Mouse (Mus musculus) CD4-positive, CD25-positive, alpha-beta regulatory T cell, adult 2 months (primary cell): ENCODE measurements at regions not wholly inside any gene's neighbourhood (a gene's known extent, or its start where the extent isn't known, plus 50 kb on each side); places are given as distances from the start of the nearest gene placed in this dataset.
A peak's percentile ranks its signal among the peaks of the same experiment; 100 is the strongest.

Source experiments
- DNase-seq: peaks from one replicate; pipeline ENCODE4 v3.0.0-alpha.2; 2012; ENCODE audit warnings: low read depth, low spot score

DNA sequence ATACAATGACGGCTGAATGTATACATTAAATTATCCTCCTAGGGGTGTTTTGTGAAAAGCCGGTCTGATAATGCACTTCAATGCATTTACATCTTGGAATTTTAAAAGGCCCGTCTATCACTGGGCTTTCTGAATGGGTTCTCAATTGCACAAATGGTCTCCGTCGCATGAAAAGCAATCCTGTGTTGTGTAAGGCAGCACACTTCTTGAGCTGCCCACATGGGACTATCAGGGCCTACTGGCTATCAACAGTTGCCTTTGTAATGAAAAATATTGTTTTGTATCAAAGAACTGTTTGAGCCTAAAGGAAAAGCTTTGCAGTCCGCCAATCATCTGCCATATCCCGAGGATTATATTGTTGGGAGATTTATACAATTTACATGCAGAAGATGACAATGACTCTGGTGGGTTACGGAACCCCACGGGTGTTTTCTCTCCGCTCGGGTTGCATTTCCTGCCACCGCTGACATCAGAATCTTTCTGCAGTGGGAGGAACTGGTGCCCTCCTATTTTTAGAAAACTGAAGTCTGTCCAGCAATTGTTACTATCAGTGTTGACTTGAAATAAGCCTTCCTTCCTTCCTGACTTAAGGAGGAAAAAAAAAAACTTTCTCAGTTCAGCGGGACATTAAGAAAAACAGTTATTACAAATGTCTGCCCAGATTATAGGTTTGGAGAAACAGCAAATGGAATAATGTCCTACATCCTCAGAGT is 118.7 kb downstream of the Tmem26 start:
- no peak for DNase-seq

DNA sequence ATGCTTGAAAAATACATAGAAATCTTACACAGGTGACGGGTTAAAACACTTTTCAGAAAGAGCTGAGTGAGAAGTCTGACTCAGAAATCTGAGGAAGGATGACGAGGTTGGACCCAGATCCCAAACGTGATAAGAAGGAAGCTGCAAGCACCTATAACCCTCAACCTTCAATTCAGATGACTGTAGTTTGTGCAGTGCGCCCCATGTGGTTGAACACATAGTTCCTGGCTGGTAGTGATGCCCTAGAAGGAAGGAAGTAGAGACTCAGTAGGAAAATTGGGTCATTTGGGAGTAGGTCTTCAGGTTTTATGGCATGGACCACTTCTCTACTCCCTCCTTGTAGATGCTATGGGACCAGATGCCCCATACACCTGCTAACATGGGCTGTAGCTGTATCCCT is 120.6 kb downstream of the Tmem26 start:
- DNase-seq, result peak; percentile 33

- DNase-seq, result no peak
Measured at GRCm38 (mm10) chr10:68844596-68844995, 121.2 kb downstream of the Tmem26 start.

DNA sequence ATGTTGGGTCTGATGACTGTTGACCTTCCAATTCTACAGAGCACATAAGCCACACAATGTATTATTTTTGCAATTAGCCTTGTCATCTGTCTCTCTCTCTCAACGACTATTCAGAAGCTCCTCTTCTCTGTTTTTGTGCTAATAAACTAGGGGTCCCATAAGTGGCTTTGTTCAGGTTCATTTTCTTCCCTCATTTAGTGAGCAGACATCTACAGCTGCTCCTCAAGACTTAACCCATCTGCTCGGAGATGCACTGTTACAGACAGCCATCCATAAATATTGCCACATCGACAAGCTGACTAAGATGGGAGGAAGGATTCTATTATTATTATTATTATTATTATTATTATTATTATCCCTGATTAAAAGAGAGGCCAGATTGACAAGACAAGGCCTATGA is 127.7 kb downstream of the Tmem26 start:
- DNase-seq, result no peak

DNA sequence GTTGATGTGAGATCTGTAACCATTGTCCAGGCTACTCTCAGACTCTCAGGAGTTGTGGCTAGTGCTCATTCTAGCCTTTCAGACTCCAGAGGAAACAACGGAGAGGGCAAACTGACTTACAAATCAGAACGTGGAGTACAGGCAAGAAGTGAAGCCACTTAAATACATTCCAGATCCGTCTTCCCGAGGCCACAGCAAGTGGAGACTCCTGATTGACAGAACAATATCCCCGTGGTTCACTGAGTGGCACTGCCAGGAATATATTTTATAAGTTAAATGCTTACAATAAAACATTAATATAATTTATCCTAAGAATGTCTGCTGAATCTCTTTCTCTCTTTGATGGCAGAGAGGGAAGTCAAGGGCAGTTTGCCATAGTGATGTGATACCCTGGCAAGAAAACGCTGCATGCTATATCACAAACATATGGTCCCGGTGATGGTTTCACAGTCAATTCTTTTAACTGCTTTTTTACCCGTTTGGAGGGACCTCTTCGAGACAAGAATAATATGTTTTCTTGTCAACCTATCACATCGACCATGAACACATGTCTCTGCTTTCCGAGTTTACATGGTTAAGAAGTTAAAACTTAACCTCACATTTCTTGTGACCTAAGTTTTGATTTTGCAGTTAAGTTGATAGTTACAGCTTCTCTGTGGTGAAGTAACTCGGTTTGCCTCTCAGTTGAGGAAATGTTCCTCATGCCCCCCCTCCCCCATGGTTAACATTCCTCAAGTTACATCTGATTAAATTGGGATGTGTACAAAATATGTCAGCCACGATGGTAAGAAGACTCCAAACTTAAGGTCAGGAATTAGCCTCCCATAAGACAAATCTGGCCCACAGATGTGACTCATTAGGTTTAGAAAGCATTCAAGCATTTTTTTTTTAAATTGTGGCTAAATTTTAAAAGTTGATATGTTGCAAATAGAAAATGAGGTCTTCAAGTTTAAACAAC is 132.8 kb downstream of the Tmem26 start:
- DNase-seq, result no peak

DNA sequence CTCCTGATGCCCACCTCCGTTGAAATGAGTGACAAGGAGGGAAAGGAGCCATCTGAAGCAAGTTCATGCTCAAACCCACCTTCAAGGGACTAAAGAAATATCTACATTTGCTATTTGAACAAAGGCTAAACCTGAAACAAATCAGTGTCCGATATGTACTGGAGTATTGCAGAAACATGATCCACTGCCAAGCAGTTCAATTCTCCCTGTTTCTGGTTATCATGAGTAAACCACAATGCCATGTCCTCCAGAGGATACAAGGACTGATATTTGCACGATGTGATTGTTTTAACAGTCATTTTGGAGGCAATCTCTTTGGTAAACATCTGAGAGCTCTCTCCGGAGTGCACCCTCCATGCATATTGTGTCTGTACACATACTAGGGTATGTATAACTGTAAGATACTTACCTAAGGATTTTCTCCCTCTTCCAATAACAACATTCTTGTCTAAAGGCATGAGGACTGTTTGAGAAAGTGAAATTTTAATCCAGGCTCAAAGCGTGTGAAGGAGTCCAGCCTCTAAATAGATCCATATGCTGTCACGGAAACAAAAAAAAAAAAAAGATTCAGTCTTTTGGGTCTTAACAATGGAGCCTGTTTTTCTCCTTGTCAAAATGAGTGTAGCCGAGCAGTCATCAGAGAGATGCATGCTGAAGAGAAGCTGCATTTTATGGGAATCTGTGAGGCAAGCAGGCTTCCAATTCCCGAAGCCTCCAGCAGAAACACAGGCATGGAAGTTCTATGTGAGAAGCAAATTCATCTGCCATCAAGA is 141.3 kb downstream of the Tmem26 start:
- no peak for DNase-seq

DNA sequence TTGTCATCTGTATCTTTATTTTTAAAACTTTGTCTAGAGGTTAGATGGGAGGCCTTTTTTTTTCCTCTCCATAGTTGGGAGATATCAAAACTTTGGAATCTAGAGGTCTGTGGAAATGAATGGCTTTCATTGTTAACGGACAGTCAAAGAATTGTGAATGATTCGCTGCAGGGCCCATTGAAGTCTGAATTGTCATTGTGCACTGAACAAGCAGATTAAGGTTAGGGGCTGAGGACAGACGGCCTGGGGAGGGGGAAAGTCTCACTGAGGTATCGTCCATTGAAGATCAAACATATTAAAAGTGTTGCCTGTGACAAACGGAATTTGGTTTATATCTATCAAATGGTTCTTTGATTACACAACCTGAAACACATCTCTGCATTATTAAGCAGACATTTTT is 142.3 kb downstream of the Tmem26 start:
- DNase-seq, result no peak

- no peak for DNase-seq
Measured at GRCm38 (mm10) chr10:68867361-68867760, 143.9 kb downstream of the Tmem26 start.

DNA sequence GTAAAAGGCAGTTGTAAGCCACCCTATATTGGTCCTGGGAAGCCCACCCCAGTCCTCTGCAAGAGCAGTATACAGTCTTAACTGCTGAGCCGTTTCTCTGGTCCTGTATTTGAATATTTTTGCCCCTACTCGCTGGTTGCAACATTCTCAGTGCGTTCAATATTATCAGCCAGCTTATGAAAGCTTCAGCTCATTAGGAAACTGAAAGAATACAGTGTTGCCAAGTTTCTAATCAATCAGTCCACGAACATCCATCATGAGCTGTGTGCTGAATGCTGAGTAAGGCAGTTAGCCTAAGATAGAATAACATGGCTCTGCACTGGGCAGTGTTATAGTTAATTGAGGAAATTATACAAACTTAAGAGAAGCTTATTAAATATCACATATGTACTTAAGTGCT is 148.7 kb downstream of the Tmem26 start:
- no peak for DNase-seq

- DNase-seq, result no peak
Measured at GRCm38 (mm10) chr10:68875641-68876040, 152.2 kb downstream of the Tmem26 start.

DNA sequence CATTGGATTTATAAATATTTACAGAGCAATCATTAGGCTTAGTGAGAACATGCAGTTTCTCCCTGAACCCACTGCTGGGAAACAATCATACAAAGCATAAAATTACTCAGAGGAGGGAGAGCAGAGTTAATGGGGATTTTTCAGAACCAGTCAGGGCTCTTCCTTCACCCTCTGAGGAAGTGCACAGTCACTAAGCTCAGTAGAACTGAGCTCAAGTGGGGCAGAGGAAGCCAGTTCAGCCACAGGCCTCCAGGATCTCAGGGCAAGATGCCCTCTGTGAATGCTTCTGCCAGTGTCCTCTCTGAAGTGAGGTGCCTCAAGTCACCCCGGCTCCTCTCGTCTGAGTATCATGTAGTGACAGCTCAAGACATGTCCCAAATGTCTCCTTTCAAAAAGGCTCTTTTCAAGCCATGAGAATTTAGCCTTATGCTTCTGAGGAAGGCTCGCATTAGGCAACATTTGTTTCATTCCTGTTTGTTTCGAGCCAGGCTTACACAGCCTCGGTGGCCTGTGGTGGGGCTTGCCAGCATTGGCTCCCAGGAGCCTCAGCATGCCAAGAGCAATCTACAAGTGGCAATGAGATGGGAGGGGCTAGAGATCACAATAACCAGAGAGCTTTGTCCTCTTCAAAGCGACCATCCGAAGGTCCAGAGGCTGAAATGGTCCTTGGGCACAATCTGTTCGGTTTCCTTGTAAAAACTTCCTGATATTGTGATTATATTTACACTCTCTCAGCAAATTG is 169.8 kb downstream of the Tmem26 start:
- no peak for DNase-seq

GRCm38 (mm10) chr10:68894121-68894520 is 170.7 kb downstream of the Tmem26 start:
- no peak for DNase-seq

GRCm38 (mm10) chr10:68897524-68897923 is 174.1 kb downstream of the Tmem26 start:
- DNase-seq, result no peak

GRCm38 (mm10) chr10:68901168-68901567 is 177.7 kb downstream of the Tmem26 start:
- DNase-seq, result peak; percentile 29

DNA sequence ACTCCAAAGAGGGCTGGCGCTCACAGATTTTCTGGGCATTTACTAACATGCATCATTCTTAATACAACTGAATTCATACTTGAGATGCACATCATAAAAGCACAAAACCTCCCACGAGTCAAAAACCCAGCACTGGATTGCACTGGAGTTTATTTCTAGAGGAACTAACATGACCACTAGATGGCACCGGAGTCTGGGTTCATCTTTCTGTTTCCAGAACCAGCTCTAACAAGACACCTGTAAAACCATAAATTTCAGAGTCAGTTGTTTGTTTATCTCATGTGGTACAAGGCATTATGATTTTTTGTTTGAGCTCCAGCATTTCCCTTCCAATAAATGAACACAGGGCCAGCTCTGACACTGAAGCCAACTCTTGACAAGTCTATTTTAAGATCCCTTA is 179.2 kb downstream of the Tmem26 start:
- DNase-seq, result peak; percentile 66

DNA sequence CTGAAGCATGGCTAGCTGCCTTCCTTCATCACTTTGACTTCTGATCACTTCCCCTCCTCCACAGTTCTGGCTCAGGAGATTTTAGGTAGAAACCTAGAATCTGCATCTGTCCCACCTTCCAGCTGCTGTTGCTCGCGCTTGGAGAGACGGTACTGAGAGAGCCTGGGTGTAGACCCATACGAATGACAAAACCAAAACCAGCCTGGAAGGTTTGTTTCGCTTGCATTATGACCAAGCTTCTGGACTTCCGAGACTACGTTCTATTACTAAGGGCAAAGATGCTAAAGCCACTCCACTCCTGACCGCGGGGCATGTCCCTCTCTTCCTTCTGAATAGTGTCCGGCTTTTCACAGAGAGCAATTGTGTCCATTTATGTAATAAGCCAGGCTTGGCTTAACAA is 180.9 kb downstream of the Tmem26 start:
- no peak for DNase-seq

DNA sequence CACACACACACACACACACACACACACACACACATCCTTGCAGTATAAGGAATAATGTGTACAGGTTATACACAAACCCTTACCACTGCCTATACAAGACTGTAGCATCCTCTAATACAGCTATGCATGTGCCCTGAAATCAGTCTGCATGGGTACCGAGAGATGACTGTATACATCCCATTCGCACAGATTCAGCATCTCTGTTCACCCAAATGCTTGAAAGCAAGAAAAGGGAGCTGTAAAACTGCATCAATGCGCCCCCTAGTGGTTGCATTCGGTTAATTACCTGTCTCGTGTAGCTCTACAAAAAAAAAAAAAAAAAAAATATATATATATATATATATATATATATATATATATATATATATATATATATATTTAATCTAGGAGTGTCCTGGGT is 184.8 kb downstream of the Tmem26 start:
- peak; percentile 79 for DNase-seq

GRCm38 (mm10) chr10:68909018-68909417 is 185.6 kb downstream of the Tmem26 start:
- no peak for DNase-seq

DNA sequence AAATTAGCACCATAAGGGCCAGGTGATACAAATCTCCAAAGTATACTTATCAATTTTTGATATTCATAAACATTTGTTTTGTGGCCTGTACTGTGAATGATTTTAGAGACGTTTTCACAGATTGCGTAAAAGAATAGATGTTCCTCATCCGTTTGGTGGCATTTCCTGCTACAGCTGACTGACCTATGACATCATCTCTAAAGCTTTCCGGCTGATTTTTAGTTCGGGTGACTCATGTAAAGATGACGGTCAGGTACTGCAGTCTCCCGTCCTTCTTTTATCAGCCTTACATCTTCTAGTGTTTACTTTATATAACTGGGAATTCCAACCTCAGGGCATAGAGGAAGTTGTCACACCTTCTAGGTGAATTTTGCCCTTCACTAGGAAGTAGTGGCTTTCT is 192.7 kb downstream of the Tmem26 start:
- DNase-seq, result peak; percentile 9

DNA sequence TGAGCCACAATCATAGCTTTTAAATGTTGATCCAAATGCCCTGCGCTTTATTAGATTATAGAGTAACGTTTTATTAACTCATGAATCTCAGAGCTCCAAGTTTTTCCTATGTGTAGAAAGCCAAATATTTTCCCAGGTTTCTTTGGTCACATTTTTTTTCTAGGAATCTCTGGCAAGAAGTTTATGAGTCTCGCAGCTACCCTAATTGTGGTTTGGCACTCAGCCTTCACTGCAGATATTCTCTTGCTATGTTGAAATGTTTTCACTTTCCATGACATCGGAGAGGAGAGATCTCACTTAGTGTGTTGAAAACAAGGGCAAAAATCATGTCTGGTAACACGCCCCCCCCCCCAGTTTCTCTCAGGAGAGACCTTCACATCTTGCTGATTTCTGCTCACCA is 212.4 kb downstream of the Tmem26 start:
- no peak for DNase-seq

DNA sequence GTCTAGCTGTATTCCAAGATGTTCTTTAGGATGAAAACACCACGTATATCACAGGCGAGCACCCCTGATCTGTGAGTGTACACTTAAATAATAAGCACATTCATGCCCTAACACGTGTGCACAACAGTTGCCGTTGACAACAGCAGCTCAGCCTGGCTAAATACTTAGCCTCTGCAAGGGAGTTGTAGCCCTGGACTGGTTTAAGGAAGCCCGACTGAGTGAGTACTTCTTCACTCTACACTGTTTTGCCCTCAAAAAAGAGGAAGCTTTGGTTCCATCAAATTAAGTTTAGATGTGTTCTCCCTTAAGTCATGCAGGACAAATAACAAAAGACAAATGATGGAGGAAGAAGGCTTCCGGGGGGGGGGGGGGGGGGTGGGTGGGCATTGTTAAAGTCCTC is 208.0 kb upstream of the Rhobtb1 start:
- no peak for DNase-seq
